Mouse (Mus musculus) kidney, embryonic 16.5 days (tissue): Measurements from ENCODE around the gene Mdga1. TPM values are rescaled to one million over a fixed set of nuclear protein-coding genes. Genes with fewer than 3 reads are reported as not detected.

Experiments
- ATAC-seq: fragments of 200-750 bp; cut with Nextera tagmentation; 2 replicates; pipeline ENCODE4 v1.8.0; 2017; ENCODE audit warnings: moderate TSS enrichment; ENCODE audit not compliant: low FRiP score, low TSS enrichment
- H3K27ac ChIP-seq: fragments of 300-500 bp; sonication (generic); 2 replicates; pipeline ENCODE4 v1.5.1; 2014; ENCODE audit warnings: low read length
- H3K27me3 ChIP-seq: fragments of 300-500 bp; sonication (generic); 2 replicates; pipeline ENCODE4 v1.6.1; 2014; ENCODE audit warnings: low read length, control low read depth, mixed read lengths; ENCODE audit not compliant: insufficient read depth
- H3K36me3 ChIP-seq: fragments of 300-500 bp; sonication (generic); 2 replicates; pipeline ENCODE4 v1.6.1; 2014; ENCODE audit warnings: low read length, control low read depth, mixed read lengths; ENCODE audit not compliant: insufficient read depth
- H3K4me1 ChIP-seq: fragments of 300-500 bp; sonication (generic); 2 replicates; pipeline ENCODE4 v1.6.1; 2014; ENCODE audit warnings: low read length, control low read depth, mixed read lengths; ENCODE audit not compliant: insufficient read depth
- H3K4me2 ChIP-seq: fragments of 300-500 bp; sonication (generic); replicated peaks from 2 replicates; pipeline ENCODE4 v1.6.1; 2014; ENCODE audit warnings: low read depth, low read length
- H3K4me3 ChIP-seq: fragments of 300-500 bp; sonication (generic); 2 replicates; pipeline ENCODE4 v1.5.1; 2014; ENCODE audit warnings: mild to moderate bottlenecking, low read length
- H3K9ac ChIP-seq: fragments of 300-500 bp; sonication (generic); replicated peaks from 2 replicates; pipeline ENCODE4 v1.6.1; 2014; ENCODE audit warnings: low read length
- H3K9me3 ChIP-seq: fragments of 300-500 bp; sonication (generic); 2 replicates; pipeline ENCODE4 v1.6.1; 2016; ENCODE audit warnings: low read length, control low read depth
- WGBS: fragments of 180-500 bp; shearing (Covaris S2); extraction: QIAGEN DNeasy Blood & Tissue Kit; methylation state at CpG from one replicate; pipeline ENCODE4 v1.1.7; 2014; 5-methylcytosine and 5-hydroxymethylcytosine counted together
- polyA plus RNA-seq: library from polyadenylated mRNA; unstranded; fragments of >200 nt; fragmentation: Nextera tagmentation; extraction: Ambion mirVana; gene quantifications from 2 replicates; pipeline ENCODE4 v1.2.1, GENCODE M21; 2015

The Mdga1 gene
- polyA plus RNA-seq, 1 experiment from 2014 or later, result 2.4 TPM

DNA sequence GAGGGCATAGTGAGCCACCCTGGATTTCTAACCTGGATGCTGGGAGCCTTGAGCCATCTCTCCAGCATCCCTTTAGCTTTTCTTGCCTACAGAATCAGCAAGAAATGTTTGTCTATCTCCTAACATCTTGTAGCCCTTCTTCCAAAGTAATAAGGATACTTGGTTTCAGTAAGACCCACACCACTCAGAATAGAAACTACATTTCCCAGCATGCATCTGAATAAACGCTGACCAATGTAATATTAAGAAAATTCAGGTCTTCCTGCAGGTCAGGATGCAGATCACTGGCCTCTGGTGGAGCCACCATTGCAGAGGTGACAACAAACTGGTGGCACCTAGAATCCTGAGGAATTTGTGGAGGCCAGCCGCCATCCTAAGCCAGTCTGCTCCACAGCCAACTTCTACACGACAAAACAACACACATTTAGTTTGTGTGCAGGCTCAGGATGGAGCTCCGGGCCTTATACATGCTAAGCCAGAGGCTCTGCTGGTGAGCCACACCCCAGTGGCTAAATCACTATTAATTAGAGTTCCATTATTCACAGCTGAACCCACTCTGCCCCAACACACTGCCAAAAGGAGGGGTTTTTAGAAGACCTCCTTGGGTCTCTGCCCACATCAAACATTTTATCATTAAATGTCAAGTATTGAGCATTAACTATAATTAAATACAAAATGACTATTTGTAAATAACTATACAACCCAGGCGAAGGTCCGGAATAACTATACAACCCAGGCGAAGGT lies 126.3 kb downstream of the Mdga1 start:
- Histone ChIP-seq H3K27me3 (no peaks in the 10 kb centered on the region), H3K4me2 (no peak overlapping the region), H3K4me3 (no peak overlapping the region), H3K27ac (no peak overlapping the region), H3K36me3 (no peaks in the 10 kb centered on the region), H3K9me3 (no peaks in the 10 kb centered on the region; the same call in 1 of the 2 replicates), H3K9ac (no peak overlapping the region), H3K4me1 (peaks cover 13% of the 10 kb centered on the region)
- ATAC-seq, result no peak
- WGBS, result 89% methylated on average over 7 of the region's 7 CpGs

DNA sequence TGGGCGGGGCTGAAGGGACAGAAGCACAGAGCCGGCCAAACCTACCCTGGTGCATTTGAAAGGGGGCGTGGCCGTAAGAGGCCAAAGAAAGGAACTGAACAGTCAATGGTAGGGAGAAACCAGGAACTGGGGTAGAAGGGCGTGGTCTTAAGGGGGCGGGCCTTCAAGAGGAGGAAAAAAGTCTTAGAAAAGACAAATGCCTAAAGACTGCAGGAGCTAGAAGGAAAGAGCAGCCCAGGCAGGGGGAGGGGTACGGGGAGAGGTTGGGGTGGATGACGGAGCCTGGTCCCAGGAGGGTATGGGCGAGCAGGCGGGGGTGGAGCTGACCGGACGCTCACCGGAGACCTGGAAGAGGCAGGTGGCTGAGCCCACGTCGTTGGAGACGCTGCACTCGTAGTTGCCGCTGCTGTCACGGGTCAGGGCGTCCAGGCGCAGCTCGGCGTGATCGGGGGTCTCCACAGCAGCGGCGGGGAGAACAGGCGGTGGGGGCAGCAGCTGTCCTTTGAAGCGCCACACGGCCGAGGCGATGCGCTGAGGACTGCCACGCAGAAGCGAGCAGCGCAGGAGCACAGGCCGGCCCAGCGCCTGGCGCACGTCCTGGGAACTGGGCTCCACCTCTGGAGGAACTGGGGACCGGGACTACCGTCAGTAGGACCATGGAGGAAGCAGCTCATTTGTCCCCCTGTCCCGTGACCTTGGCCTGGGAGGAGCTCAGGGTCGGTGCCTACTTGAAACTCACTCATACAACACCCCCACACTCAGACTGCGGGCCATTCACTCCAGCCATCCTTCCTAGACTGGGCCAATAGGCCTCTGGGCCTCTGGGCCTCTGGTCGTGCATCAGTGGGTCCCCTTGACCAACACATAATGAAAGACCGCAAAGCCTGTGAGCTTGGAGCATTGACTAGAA lies 127.9 kb downstream of the Mdga1 start:
- no peaks in the 10 kb centered on the region for H3K27me3 ChIP-seq
- peak; percentile 66 for ATAC-seq
- no peaks in the 10 kb centered on the region for H3K36me3 ChIP-seq
- H3K4me3 ChIP-seq, result peak overlapping the region; percentile 58
- 2% methylated on average over 46 of the region's 46 CpGs for WGBS
- H3K9me3 ChIP-seq, result no peaks in the 10 kb centered on the region; the same call in 1 of the 2 replicates
- peak overlapping the region; percentile 72 for H3K9ac ChIP-seq
- peaks cover 24% of the 10 kb centered on the region for H3K4me1 ChIP-seq
- H3K4me2 ChIP-seq, result peak overlapping the region; percentile 96
- 0 out of 2 replicates have a peak overlapping the region, but pooled peaks have one; percentile 7 for H3K27ac ChIP-seq

GRCm38 (mm10) chr17:29838029-29838428 lies 131.9 kb downstream of the Mdga1 start:
- no peak overlapping the region for H3K27ac ChIP-seq
- H3K9me3 ChIP-seq, result no peaks in the 10 kb centered on the region
- peaks cover 24% of the 10 kb centered on the region for H3K4me1 ChIP-seq
- 11% methylated on average over 3 of the region's 3 CpGs for WGBS
- no peak overlapping the region for H3K9ac ChIP-seq
- no peaks in the 10 kb centered on the region for H3K27me3 ChIP-seq
- ATAC-seq, result peak; percentile 85
- no peak overlapping the region for H3K4me2 ChIP-seq
- no peak overlapping the region for H3K4me3 ChIP-seq
- H3K36me3 ChIP-seq, result no peaks in the 10 kb centered on the region

- Histone ChIP-seq H3K4me2 (no peak overlapping the region), H3K36me3 (no peaks in the 10 kb centered on the region), H3K9me3 (no peaks in the 10 kb centered on the region), H3K27me3 (no peaks in the 10 kb centered on the region), H3K4me3 (no peak overlapping the region), H3K9ac (no peak overlapping the region), H3K27ac (no peak overlapping the region), H3K4me1 (peaks cover 22% of the 10 kb centered on the region)
- ATAC-seq, result no peak
- WGBS, result 58% methylated on average over 8 of the region's 8 CpGs
Observed at GRCm38 (mm10) chr17:29837441-29837840, 132.4 kb downstream of the Mdga1 start.

DNA sequence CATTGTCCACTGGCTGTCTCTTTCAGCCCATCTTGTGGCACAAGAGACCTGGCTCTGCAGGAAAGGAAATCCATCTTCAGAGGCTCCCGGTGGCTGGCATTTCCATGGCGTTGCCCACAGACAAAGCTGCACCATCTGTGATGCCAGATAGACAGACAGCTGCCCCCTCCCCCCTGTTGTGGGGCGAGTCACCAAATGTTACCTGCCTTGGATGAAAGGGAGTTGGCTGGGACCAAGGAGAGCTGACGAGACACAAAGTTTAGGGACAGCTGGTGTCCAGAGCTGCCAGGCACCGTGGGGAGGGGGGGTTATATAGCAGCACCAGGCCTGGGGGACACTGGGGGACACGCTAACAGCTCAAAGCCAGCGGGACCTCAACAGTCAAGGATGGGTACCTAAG lies 135.1 kb downstream of the Mdga1 start:
- no peak overlapping the region for H3K4me3 ChIP-seq
- 68% methylated on average over 7 of the region's 7 CpGs for WGBS
- ATAC-seq, result no peak
- H3K4me1 ChIP-seq, result peaks cover 12% of the 10 kb centered on the region
- no peaks in the 10 kb centered on the region for H3K36me3 ChIP-seq
- no peaks in the 10 kb centered on the region for H3K9me3 ChIP-seq
- no peak overlapping the region for H3K4me2 ChIP-seq
- no peak overlapping the region for H3K9ac ChIP-seq
- H3K27me3 ChIP-seq, result no peaks in the 10 kb centered on the region
- no peak overlapping the region for H3K27ac ChIP-seq

DNA sequence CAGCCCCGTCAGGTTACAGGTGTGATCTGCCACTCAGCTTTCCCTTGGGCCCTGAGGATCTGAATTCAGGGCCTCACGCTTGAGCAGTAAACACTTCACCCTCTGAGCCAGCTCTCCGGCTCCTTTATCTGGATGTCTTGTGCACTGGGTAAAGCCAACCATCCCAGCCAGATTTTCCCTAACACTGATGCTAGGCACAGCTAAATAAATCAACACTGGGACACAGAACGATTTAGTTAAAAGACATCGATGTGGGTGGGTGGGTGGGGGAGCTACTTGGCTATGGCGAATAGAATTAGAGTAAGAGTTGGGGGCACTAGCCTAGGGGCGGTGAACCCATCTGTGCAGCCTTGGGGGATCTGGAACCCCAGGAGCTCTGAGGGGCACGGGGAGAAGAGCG lies 135.6 kb downstream of the Mdga1 start:
- H3K27me3 ChIP-seq, result no peaks in the 10 kb centered on the region
- no peaks in the 10 kb centered on the region for H3K9me3 ChIP-seq
- H3K36me3 ChIP-seq, result no peaks in the 10 kb centered on the region
- ATAC-seq, result no peak
- no peak overlapping the region for H3K4me2 ChIP-seq
- peaks cover 12% of the 10 kb centered on the region for H3K4me1 ChIP-seq
- no peak overlapping the region for H3K9ac ChIP-seq
- 79% methylated on average over 9 of the region's 9 CpGs for WGBS
- no peak overlapping the region for H3K4me3 ChIP-seq
- no peak overlapping the region for H3K27ac ChIP-seq

DNA sequence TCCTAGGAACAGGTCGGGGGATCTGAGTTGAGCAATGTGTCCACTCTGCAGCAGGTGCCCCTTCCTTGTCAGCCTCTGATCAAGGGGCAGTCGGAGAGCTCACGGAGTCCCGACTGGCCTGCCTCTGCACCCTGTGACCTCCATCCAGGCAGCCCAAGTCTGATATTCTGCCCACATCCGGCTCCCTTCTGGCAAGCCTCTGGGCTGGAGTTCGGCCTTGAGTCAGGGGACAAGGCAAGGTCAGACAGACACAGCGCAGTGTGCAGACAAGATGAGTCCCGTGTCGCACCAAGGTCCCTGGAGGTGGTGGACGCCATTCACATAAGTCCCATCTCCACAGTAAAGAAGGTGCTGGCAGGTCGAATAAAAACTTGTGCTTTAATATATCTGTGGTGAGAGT lies 138.2 kb downstream of the Mdga1 start:
- no peak for ATAC-seq
- WGBS, result 82% methylated on average over 11 of the region's 11 CpGs

DNA sequence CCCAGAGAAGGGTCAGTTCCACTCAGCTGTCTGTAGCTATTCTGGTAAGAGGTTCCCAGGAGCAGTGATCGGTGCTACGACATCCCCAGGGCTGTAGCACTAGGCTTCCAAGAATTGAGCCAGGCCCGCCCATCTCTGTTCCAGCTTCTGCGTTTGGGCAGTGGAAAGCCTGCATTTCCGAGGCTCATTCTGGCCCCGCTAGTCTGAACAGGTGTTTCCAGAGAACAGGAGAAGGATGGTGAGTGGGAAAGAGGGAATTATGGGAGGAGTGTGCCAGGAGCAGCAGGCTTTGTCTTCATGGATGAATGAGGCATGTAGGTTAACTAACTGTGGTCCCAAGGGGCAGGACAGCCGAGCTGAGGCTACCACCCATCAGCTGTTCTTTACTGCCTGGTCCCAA lies 140.8 kb downstream of the Mdga1 start:
- no peaks in the 10 kb centered on the region for H3K9me3 ChIP-seq
- no peak overlapping the region for H3K4me3 ChIP-seq
- no peak for ATAC-seq
- no peak overlapping the region for H3K9ac ChIP-seq
- no peaks in the 10 kb centered on the region for H3K27me3 ChIP-seq
- no peak overlapping the region for H3K4me2 ChIP-seq
- H3K36me3 ChIP-seq, result no peaks in the 10 kb centered on the region
- no peaks in the 10 kb centered on the region for H3K4me1 ChIP-seq
- H3K27ac ChIP-seq, result no peak overlapping the region
- 73% methylated on average over 7 of the region's 7 CpGs for WGBS

More for the DNA sequence above, 138.2 kb downstream of the Mdga1 start:
- Histone ChIP-seq H3K9me3 (no peaks in the 10 kb centered on the region), H3K27ac (no peak overlapping the region), H3K27me3 (no peaks in the 10 kb centered on the region), H3K9ac (no peak overlapping the region), H3K36me3 (no peaks in the 10 kb centered on the region), H3K4me2 (no peak overlapping the region), H3K4me3 (no peak overlapping the region), H3K4me1 (no peaks in the 10 kb centered on the region)

- H3K36me3 ChIP-seq, result no peaks in the 10 kb centered on the region
Observed at GRCm38 (mm10) chr17:29827602-29828001, 142.3 kb downstream of the Mdga1 start.

More at GRCm38 (mm10) chr17:29827602-29828001, 142.3 kb downstream of the Mdga1 start:
- H3K4me1 ChIP-seq, result no peaks in the 10 kb centered on the region
- H3K27ac ChIP-seq, result no peak overlapping the region
- ATAC-seq, result 0 out of 2 replicates have a peak, but pooled peaks have one; percentile 51
- 64% methylated on average over 5 of the region's 5 CpGs for WGBS
- no peaks in the 10 kb centered on the region for H3K27me3 ChIP-seq
- H3K4me2 ChIP-seq, result no peak overlapping the region
- H3K9ac ChIP-seq, result no peak overlapping the region
- no peaks in the 10 kb centered on the region for H3K9me3 ChIP-seq
- no peak overlapping the region for H3K4me3 ChIP-seq
